ENCODE assay signal across 8 mouse cellular contexts in the genomic region with DNA sequence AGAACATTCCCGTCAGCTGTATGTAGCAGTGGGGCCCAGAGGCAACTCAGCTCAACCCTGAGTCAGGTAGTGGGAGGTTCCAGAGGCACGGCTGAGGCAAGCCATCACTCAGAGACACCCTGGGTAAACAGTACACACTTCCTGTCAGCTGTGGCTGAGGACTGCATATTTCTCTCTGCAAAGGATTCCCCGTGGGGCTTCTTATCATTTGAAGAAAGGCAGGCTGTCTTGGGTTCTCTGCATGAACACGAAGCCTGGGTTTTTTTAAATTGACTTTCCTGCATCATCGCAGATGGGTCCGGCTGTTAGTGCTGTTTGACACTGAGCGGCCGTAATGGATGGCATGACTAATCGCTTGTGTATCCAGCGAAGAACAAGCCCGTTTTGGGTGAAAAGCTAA. TPM values are rescaled to one million over a fixed set of nuclear protein-coding genes. Genes with fewer than 3 reads are reported as not detected.
DNase-seq lines count a peak whose midpoint lies in the region; ATAC-seq and TF ChIP-seq lines count a peak whose summit lies in the region.

No protein-coding gene starts in this region.

- no peak overlapping the region for H3K4me3 ChIP-seq in intestine, postnatal 0 days (ENCODE audit: low read depth, low read length)

- DNase-seq in spleen, postnatal 36 days (ENCODE audit: low spot score in 2 of 2): peak; percentile 44 to 49
- no peak for DNase-seq in spleen, postnatal 14 days (ENCODE audit: low spot score in 2 of 2)
- peak; percentile 67 to 84 for DNase-seq in heart, adult 9 months (ENCODE audit: low spot score in 2 of 2)
- DNase-seq in splenic B cell, adult 2 months (ENCODE audit: low read depth, low spot score): peak; percentile 40
- no peak for DNase-seq in left cerebral cortex, adult 8-10 months (ENCODE audit: low spot score in 2 of 2)
- no peak for DNase-seq in right cerebral cortex, postnatal 10 days (ENCODE audit: low spot score in 2 of 2)
- no peak for DNase-seq in frontal cortex, postnatal 25 days (ENCODE audit: low spot score in 2 of 2)

- no peak overlapping the region for H3K9ac ChIP-seq in intestine, postnatal 0 days (ENCODE audit: low read depth, low read length)

- 0 out of 2 replicates have a peak, but pooled peaks have one; percentile 54 for ATAC-seq in intestine, postnatal 0 days

- TF ChIP-seq CTCF in intestine, postnatal 0 days (IDR thresholded peaks at IDR 0.05; ENCODE audit: low read depth): no peak

- H3K36me3 ChIP-seq in intestine, postnatal 0 days (ENCODE audit: control insufficient read depth, insufficient read depth): no peaks in the 10 kb centered on the region
- H3K36me3 ChIP-seq in splenic B cell, adult 2 months (ENCODE audit: control insufficient read depth, insufficient read depth, low read length, poor library complexity, severe bottlenecking): no peaks in the 10 kb centered on the region

- 20% methylated on average over 11 of the region's 11 CpGs for WGBS in intestine, postnatal 0 days

- H3K9me3 ChIP-seq in intestine, postnatal 0 days (ENCODE audit: control insufficient read depth): no peaks in the 10 kb centered on the region

- no peak overlapping the region for H3K27ac ChIP-seq in intestine, postnatal 0 days (ENCODE audit: low read depth, low read length)

- H3K4me2 ChIP-seq in intestine, postnatal 0 days (replicated peaks; ENCODE audit: low read depth): peak overlapping the region; percentile 21; the same call in 1 of the 2 replicates

- H3K4me1 ChIP-seq in intestine, postnatal 0 days (replicated peaks; ENCODE audit: control insufficient read depth, insufficient read depth, low read length): no peaks in the 10 kb centered on the region

- H3K27me3 ChIP-seq in intestine, postnatal 0 days (replicated peaks; ENCODE audit: control insufficient read depth, insufficient read depth, low read length): no peaks in the 10 kb centered on the region
- H3K27me3 ChIP-seq in splenic B cell, adult 2 months (ENCODE audit: control insufficient read depth, insufficient read depth, low read length, poor library complexity, severe bottlenecking): no peaks in the 10 kb centered on the region

RNA-seq across cellular contexts. Expression of a gene that starts 21.3 kb away (rescaled TPM):
- polyA plus RNA-seq in intestine, postnatal 0 days (2015; fragmentation: Nextera tagmentation; extraction: Ambion mirVana): 0.85 TPM in 2 replicates
- 10 to 100 TPM in 2 of 4 experiments, 1 to 10 TPM in 2; 8.6 to 11.1 (median 9.9) TPM for total RNA-seq in left cerebral cortex, adult 8-10 months (2022)

RNA-seq across cellular contexts. Expression of a gene that starts 56.9 kb away (rescaled TPM):
- 12.0 and 12.4 TPM in 2 replicates for polyA plus RNA-seq in intestine, postnatal 0 days (2015; fragmentation: Nextera tagmentation; extraction: Ambion mirVana)
- 10 to 100 TPM; 47.7 to 50.0 (median 49.9) TPM for total RNA-seq in left cerebral cortex, adult 8-10 months (2022)

RNA-seq across cellular contexts. Expression of a gene that starts 59.2 kb away (rescaled TPM):
- polyA plus RNA-seq in intestine, postnatal 0 days (2015; fragmentation: Nextera tagmentation; extraction: Ambion mirVana): 16.5 and 17.8 TPM in 2 replicates
- 1 to 10 TPM; 3.7 to 7.9 (median 5.2) TPM for total RNA-seq in left cerebral cortex, adult 8-10 months (2022)

Comparison
In these comparisons a context has a peak if more than half of its experiments do, and no peak if none do; other contexts are left out.
1. DNase-seq: peak in spleen, postnatal 36 days (2 of 2), heart, adult 9 months (2 of 2) and splenic B cell, adult 2 months (single experiment); none in spleen, postnatal 14 days (0 of 2), left cerebral cortex, adult 8-10 months (0 of 2), right cerebral cortex, postnatal 10 days (0 of 2) and frontal cortex, postnatal 25 days (0 of 2).